Mouse (Mus musculus) macrophage (primary cell): ENCODE data around the gene Zfp217. TPM values are rescaled to one million over a fixed set of nuclear protein-coding genes. Genes with fewer than 3 reads are reported as not detected.
A peak's percentile ranks its signal among the peaks of the same experiment; 100 is the strongest.

Experiments
- H3K27ac ChIP-seq: fragments of 350-480 bp; formaldehyde crosslinking; 2 replicates; pipeline ENCODE4 v1.9.0; 2021
- H3K36me3 ChIP-seq: fragments of 350-480 bp; formaldehyde crosslinking; 2 replicates; pipeline ENCODE4 v1.9.0; 2021; ENCODE audit errors: inconsistent target
- H3K4me3 ChIP-seq: fragments of 350-480 bp; formaldehyde crosslinking; 2 replicates; pipeline ENCODE4 v1.9.0; 2021; ENCODE audit errors: inconsistent target
- H3K79me2 ChIP-seq: fragments of 350-480 bp; formaldehyde crosslinking; 2 replicates; pipeline ENCODE4 v1.9.0; 2021; ENCODE audit errors: inconsistent target
- WGBS: methylation state at CpG from one replicate; pipeline ENCODE4 v1.1.7; 2026; ENCODE audit warnings: inconsistent platforms; ENCODE audit not compliant: missing documents; 5-methylcytosine and 5-hydroxymethylcytosine counted together
- polyA plus RNA-seq: library from polyadenylated mRNA; stranded (reverse); fragments of 250-400 nt; gene quantifications from 3 replicates; pipeline ENCODE4 v1.2.4, GENCODE M21; 2018; ENCODE audit warnings: inconsistent platforms

Gene Zfp217
- polyA plus RNA-seq, 1 experiment from 2014 or later: 16.9 TPM

GRCm38 (mm10) chr2:170176284-170176926, 28.5 kb upstream of the Zfp217 start:
- H3K27ac ChIP-seq: peak overlapping the region; percentile 82; the same call in 1 of the 2 replicates
- no peak overlapping the region for H3K4me3 ChIP-seq
- 53% methylated on average over 5 of the region's 8 CpGs for WGBS
- H3K79me2 ChIP-seq: no peaks in the 10 kb centered on the region
- no peaks in the 10 kb centered on the region for H3K36me3 ChIP-seq

GRCm38 (mm10) chr2:170175661-170176150, 27.8 kb upstream of the Zfp217 start:
- no peaks in the 10 kb centered on the region for H3K79me2 ChIP-seq
- H3K27ac ChIP-seq: peak overlapping the region; percentile 82
- no peaks in the 10 kb centered on the region for H3K36me3 ChIP-seq
- no peak overlapping the region for H3K4me3 ChIP-seq
- 32% methylated on average over 7 of the region's 7 CpGs for WGBS

GRCm38 (mm10) chr2:170175190-170175589, 27.3 kb upstream of the Zfp217 start:
- 58% methylated on average over 3 of the region's 3 CpGs for whole genome bisulfite sequencing
- Histone ChIP-seq H3K36me3 (no peaks in the 10 kb centered on the region), H3K79me2 (no peaks in the 10 kb centered on the region), H3K27ac (peak overlapping the region; percentile 82), H3K4me3 (no peak overlapping the region)

DNA sequence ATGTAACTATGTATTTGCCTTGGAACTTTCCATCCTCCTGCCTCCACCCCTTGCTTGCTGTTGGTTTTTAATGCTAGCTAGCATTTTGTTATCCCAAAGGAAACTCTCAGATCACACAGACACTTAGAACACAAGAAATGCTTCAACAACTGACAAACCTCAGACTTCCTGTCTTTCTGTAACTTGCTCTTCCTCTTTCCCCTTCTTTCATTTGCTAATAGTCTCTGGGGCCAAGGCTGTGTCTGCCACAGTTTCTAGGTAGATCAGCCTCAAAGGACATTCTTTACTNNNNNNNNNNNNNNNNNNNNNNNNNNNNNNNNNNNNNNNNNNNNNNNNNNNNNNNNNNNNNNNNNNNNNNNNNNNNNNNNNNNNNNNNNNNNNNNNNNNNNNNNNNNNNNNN, 21.2 kb upstream of the Zfp217 start:
- H3K27ac ChIP-seq: peak overlapping the region; percentile 88

DNA sequence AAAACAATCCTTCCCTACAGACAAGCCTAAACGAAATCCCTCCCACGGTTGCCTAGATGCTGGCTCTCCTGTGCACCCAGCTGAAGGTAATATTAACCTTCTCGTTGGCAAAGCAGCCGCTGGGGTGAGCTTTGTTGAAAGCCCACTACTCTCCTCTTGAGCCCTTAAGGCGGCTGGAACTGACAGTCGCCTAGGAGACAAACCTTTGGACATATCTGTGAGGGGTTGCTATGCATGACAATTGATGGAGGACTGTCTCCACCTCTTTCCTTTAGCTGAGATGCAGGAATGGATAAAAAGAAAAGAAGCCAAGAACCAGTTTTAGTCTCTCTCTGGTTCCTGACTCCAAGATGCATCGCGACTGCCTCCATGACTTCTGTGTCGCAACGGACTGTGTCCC, 17.7 kb upstream of the Zfp217 start:
- no peaks in the 10 kb centered on the region for H3K79me2 ChIP-seq
- no peak overlapping the region for H3K4me3 ChIP-seq
- 96% methylated on average over 10 of the region's 10 CpGs for WGBS
- H3K36me3 ChIP-seq: no peaks in the 10 kb centered on the region
- H3K27ac ChIP-seq: no peak overlapping the region

More for the DNA sequence above, 21.2 kb upstream of the Zfp217 start:
- H3K36me3 ChIP-seq: no peaks in the 10 kb centered on the region
- no peak overlapping the region for H3K4me3 ChIP-seq
- no peaks in the 10 kb centered on the region for H3K79me2 ChIP-seq

GRCm38 (mm10) chr2:170163671-170164462, 16.0 kb upstream of the Zfp217 start:
- 49% methylated on average over 18 of the region's 18 CpGs for WGBS
- H3K4me3 ChIP-seq: no peak overlapping the region
- no peaks in the 10 kb centered on the region for H3K79me2 ChIP-seq
- peak overlapping the region; percentile 59 for H3K27ac ChIP-seq
- no peaks in the 10 kb centered on the region for H3K36me3 ChIP-seq

DNA sequence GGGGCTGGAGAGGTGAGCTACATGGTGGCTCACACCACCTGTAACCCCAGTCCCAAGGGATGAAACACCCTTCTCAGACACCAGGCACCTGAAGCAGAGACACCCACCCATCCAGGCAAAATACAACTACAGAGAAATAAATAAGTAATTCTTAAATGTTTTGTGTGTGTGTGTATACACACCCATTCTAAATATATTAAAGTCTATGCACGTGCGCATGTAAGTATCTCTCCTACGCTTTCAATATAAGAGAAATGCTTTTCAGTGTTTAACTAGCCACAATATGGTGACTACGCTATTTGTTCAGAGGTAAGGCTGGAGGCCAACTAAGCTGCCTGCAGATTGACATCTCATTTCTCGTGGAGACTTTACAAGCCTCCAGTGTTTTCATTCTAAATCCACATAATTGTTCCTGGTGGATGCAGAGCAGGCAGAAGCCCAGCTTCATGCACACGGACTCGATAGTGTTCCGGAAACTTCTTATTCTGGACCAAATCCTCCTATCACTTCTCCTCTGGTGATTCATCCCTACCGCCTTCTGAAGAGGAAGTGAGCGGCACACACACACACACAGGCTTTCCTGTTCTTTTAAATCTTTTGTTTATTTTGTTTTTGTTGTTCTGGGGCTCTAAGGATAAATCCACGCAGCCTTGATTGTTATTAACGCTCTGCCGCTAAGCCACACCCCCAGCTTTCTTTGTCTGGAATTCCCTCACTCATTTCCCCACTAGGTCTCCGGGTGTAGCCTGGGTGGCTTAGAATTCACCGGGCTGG, 12.1 kb upstream of the Zfp217 start:
- peak overlapping the region; percentile 76 for H3K27ac ChIP-seq
- WGBS: 9% methylated on average over 15 of the region's 15 CpGs
- no peaks in the 10 kb centered on the region for H3K36me3 ChIP-seq
- no peak overlapping the region for H3K4me3 ChIP-seq
- H3K79me2 ChIP-seq: no peaks in the 10 kb centered on the region

- H3K36me3 ChIP-seq: no peaks in the 10 kb centered on the region
- peak overlapping the region; percentile 76 for H3K27ac ChIP-seq
- no peaks in the 10 kb centered on the region for H3K79me2 ChIP-seq
- 28% methylated on average over 4 of the region's 4 CpGs for whole genome bisulfite sequencing
- H3K4me3 ChIP-seq: no peak overlapping the region
Observed at GRCm38 (mm10) chr2:170158987-170159386, 11.1 kb upstream of the Zfp217 start.

GRCm38 (mm10) chr2:170158251-170158650, 10.3 kb upstream of the Zfp217 start:
- 16% methylated on average over 5 of the region's 5 CpGs for WGBS
- H3K4me3 ChIP-seq: no peak overlapping the region

GRCm38 (mm10) chr2:170157280-170158200, 9.6 kb upstream of the Zfp217 start:
- peak overlapping the region; percentile 76 for H3K27ac ChIP-seq
- no peak overlapping the region for H3K4me3 ChIP-seq
- no peaks in the 10 kb centered on the region for H3K79me2 ChIP-seq
- H3K36me3 ChIP-seq: no peaks in the 10 kb centered on the region
- 54% methylated on average over 11 of the region's 11 CpGs for WGBS

More at GRCm38 (mm10) chr2:170158251-170158650, 10.3 kb upstream of the Zfp217 start:
- H3K27ac ChIP-seq: peak overlapping the region; percentile 76
- no peaks in the 10 kb centered on the region for H3K36me3 ChIP-seq
- no peaks in the 10 kb centered on the region for H3K79me2 ChIP-seq

- Histone ChIP-seq H3K36me3 (no peaks in the 10 kb centered on the region), H3K79me2 (no peaks in the 10 kb centered on the region), H3K27ac (peak overlapping the region; percentile 93), H3K4me3 (peak overlapping the region; percentile 32)
- under 1% methylated on average over 17 of the region's 18 CpGs for WGBS
Observed at GRCm38 (mm10) chr2:170155089-170155740, 7.3 kb upstream of the Zfp217 start.

DNA sequence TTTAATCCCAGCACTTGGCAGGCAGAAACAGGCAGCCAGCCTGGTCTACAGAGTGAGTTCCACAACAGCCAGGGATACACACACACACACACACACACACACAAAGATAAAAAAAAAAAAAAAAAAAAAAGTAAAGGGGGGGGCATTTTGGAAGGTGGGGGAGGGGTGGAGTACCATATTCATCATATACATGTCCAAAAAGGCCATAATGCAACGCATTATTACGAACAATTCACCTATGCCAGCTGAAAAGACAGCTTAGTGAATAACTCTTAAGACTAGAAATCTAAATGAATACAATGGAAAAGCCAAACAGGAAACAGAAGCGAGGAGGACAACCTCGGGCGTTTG, 6.8 kb upstream of the Zfp217 start:
- Histone ChIP-seq H3K36me3 (no peaks in the 10 kb centered on the region), H3K27ac (peak overlapping the region; percentile 93), H3K4me3 (peak overlapping the region; percentile 32), H3K79me2 (no peaks in the 10 kb centered on the region)
- WGBS: 2% methylated on average over 5 of the region's 5 CpGs

- WGBS: 7% methylated on average over 6 of the region's 6 CpGs
- H3K79me2 ChIP-seq: no peaks in the 10 kb centered on the region
- peak overlapping the region; percentile 46; the same call in 1 of the 2 replicates for H3K4me3 ChIP-seq
- peak overlapping the region; percentile 93 for H3K27ac ChIP-seq
- H3K36me3 ChIP-seq: no peaks in the 10 kb centered on the region
Observed at GRCm38 (mm10) chr2:170154301-170154721, 6.4 kb upstream of the Zfp217 start.
